Mouse (Mus musculus) heart, postnatal 0 days (tissue): Measurements from ENCODE around the gene Klk1b1. TPM values are rescaled to one million over a fixed set of nuclear protein-coding genes. Genes with fewer than 3 reads are reported as not detected.

Experiments used
- ATAC-seq: fragments of 200-750 bp; cut with Nextera tagmentation; 2 replicates; pipeline ENCODE4 v1.8.0; 2017; ENCODE audit warnings: low read depth, moderate number of reproducible peaks, moderate library complexity; ENCODE audit not compliant: insufficient read depth
- DNase-seq: peaks from one replicate; pipeline ENCODE4 v3.0.0-alpha.2; 2016; ENCODE audit warnings: low spot score
- H3K27ac ChIP-seq: fragments of 300-500 bp; sonication (generic); 2 replicates; pipeline ENCODE4 v1.5.1; 2014; ENCODE audit warnings: low read depth, mild to moderate bottlenecking
- H3K27me3 ChIP-seq: fragments of 300-500 bp; sonication (generic); 2 replicates; pipeline ENCODE4 v1.6.1; 2014; ENCODE audit warnings: low read length, mixed read lengths; ENCODE audit not compliant: control insufficient read depth, insufficient read depth
- H3K36me3 ChIP-seq: fragments of 300-500 bp; sonication (generic); replicated peaks from 2 replicates; pipeline ENCODE4 v1.6.1; 2014; ENCODE audit warnings: low read length, mixed read lengths; ENCODE audit not compliant: control insufficient read depth, insufficient read depth
- H3K4me1 ChIP-seq: fragments of 300-500 bp; sonication (generic); 2 replicates; pipeline ENCODE4 v1.6.1; 2014; ENCODE audit warnings: antibody characterized with exemption; ENCODE audit not compliant: control insufficient read depth, insufficient read depth
- H3K4me2 ChIP-seq: fragments of 300-500 bp; sonication (generic); 2 replicates; pipeline ENCODE4 v1.6.1; 2014; ENCODE audit warnings: low read depth, mild to moderate bottlenecking, low read length, moderate library complexity
- H3K4me3 ChIP-seq: fragments of 300-500 bp; sonication (generic); 2 replicates; pipeline ENCODE4 v1.5.1; 2014; ENCODE audit warnings: low read depth, low read length
- H3K9ac ChIP-seq: fragments of 300-500 bp; sonication (generic); replicated peaks from 2 replicates; pipeline ENCODE4 v1.6.1; 2014; ENCODE audit warnings: low read depth, low read length, mixed read lengths
- H3K9me3 ChIP-seq: fragments of 300-500 bp; sonication (generic); replicated peaks from 2 replicates; pipeline ENCODE4 v1.6.1; 2016; ENCODE audit warnings: low read length; ENCODE audit not compliant: control insufficient read depth
- CTCF ChIP-seq: IDR thresholded peaks from 2 replicates; pipeline ENCODE4 v1.5.1; 2016; ENCODE audit warnings: antibody characterized with exemption, control low read depth, low read depth
- EP300 ChIP-seq: IDR thresholded peaks from 2 replicates; pipeline ENCODE4 v1.6.1; 2016; ENCODE audit warnings: antibody characterized with exemption, low read depth
- WGBS: fragments of 180-500 bp; shearing (Covaris S2); extraction: QIAGEN DNeasy Blood & Tissue Kit; methylation state at CpG from one replicate; pipeline ENCODE4 v1.1.7; 2014; 5-methylcytosine and 5-hydroxymethylcytosine counted together
- polyA plus RNA-seq: library from polyadenylated mRNA; unstranded; fragments of >200 nt; fragmentation: Nextera tagmentation; extraction: Ambion mirVana; gene quantifications from 2 replicates; pipeline ENCODE4 v1.2.1, GENCODE M21; 2015
- total RNA-seq: library from RNA; depleted of rRNA; stranded (reverse); fragments of >200 nt; gene quantifications from 2 replicates; pipeline ENCODE4 v1.2.3, GENCODE M21; 2014; ENCODE audit warnings: low replicate concordance; rRNA removed

Gene Klk1b1
- total RNA-seq (not detected in 2 replicates), polyA plus RNA-seq (not detected in 2 replicates)

DNA sequence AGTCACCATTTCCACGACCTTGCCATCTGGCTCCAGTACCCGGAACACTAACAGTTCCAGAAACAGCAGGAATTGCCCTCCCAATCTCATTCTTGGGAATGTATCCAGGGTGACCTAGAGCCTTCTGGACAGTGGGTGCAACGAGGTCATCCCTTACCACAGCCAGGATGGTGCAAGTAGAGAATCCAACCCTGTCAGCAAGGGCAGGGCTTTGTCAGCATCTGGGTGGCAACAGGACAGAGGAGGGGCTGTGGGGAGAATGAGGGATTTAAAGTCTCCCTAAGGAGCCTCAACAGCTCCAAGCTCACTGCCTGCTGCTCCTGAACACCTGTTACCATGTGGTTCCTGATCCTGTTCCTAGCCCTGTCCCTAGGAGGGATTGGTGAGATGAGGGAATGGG lies at the start of gene Klk1b1:
TSS of gene Klk1b1 (plus strand) at position 301 of the 400 bp plus-strand sequence.
- no peak for ATAC-seq
- no peak within 1 kb of the TSS for H3K27ac ChIP-seq
- no peaks in the 10 kb centered on the region for H3K27me3 ChIP-seq
- no peaks in the 10 kb centered on the region for H3K9me3 ChIP-seq
- no peaks in the 10 kb centered on the region for H3K36me3 ChIP-seq
- DNase-seq, result no peak
- no peak within 1 kb of the TSS for H3K9ac ChIP-seq
- H3K4me1 ChIP-seq, result no peaks in the 10 kb centered on the region
- TF ChIP-seq EP300, result no peak
- no peak for TF ChIP-seq CTCF
- H3K4me2 ChIP-seq, result no peak within 1 kb of the TSS
- 47% methylated on average over 3 of the region's 3 CpGs for WGBS
- no peak within 1 kb of the TSS for H3K4me3 ChIP-seq

DNA sequence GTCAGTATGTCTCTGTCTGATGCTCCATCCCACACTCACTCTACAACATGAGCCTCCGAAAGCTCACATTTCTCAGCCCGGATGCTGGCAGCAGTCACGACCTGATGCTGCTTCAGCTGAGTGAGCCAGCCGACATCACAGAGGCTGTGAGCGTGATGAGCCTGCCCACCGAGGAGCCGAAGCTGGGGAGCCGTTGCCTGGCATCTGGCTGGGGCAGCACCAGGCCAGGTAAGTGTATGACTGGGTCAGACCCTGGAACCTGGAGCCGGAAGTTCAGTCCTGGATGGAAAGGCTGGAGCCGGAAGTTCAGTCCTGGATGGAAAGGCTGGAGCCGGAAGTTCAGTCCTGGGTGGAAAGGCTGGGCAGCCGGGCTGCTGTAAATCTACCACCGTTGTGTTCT lies 48.1 kb upstream of the Klk1b1 start:
- no peak for ATAC-seq
- no peak overlapping the region for H3K27ac ChIP-seq
- WGBS, result 77% methylated on average over 13 of the region's 13 CpGs
- H3K4me2 ChIP-seq, result no peak overlapping the region
- no peaks in the 10 kb centered on the region for H3K36me3 ChIP-seq
- TF ChIP-seq EP300 (no peak), CTCF (no peak)
- no peak overlapping the region for H3K4me3 ChIP-seq
- no peaks in the 10 kb centered on the region for H3K4me1 ChIP-seq
- H3K27me3 ChIP-seq, result no peaks in the 10 kb centered on the region
- H3K9ac ChIP-seq, result no peak overlapping the region
- DNase-seq, result no peak
- H3K9me3 ChIP-seq, result no peaks in the 10 kb centered on the region

DNA sequence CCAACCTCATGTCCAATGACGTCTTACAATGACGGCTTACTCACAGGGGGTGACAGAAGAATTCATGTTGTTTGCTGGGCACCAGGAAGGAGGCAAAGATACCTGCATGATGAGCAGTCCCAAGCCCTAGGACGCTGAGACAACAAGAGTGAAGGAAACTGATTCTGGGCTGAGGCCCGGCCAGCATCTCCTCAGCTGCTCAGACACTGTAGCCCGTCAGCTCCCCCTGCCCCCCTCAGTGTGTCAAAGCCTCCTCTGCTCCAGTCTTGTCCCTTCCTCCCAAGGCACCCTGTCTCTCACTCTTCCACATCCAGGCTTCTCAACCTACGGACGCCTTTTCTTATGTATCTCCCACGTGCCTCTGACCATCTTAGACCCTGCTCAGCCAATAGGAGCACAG lies 47.7 kb upstream of the Klk1b1 start:
- no peak overlapping the region for H3K9ac ChIP-seq
- H3K4me2 ChIP-seq, result no peak overlapping the region
- no peak for ATAC-seq
- no peak for TF ChIP-seq CTCF
- TF ChIP-seq EP300, result no peak
- no peak overlapping the region for H3K4me3 ChIP-seq
- 63% methylated on average over 8 of the region's 8 CpGs for WGBS
- no peaks in the 10 kb centered on the region for H3K4me1 ChIP-seq
- no peak overlapping the region for H3K27ac ChIP-seq
- H3K9me3 ChIP-seq, result no peaks in the 10 kb centered on the region
- no peaks in the 10 kb centered on the region for H3K36me3 ChIP-seq
- H3K27me3 ChIP-seq, result no peaks in the 10 kb centered on the region
- no peak for DNase-seq

GRCm38 (mm10) chr7:43919559-43920451 lies 46.7 kb upstream of the Klk1b1 start:
- no peak overlapping the region for H3K9ac ChIP-seq
- no peaks in the 10 kb centered on the region for H3K4me1 ChIP-seq
- no peaks in the 10 kb centered on the region for H3K27me3 ChIP-seq
- no peak overlapping the region for H3K27ac ChIP-seq
- no peaks in the 10 kb centered on the region for H3K36me3 ChIP-seq
- DNase-seq (peak; percentile 28), ATAC-seq (peak; percentile 77; the same call in 1 of the 2 replicates)
- H3K4me3 ChIP-seq, result no peak overlapping the region
- no peaks in the 10 kb centered on the region for H3K9me3 ChIP-seq
- H3K4me2 ChIP-seq, result no peak overlapping the region
- 23% methylated on average over 14 of the region's 14 CpGs for WGBS
- no peak for TF ChIP-seq EP300
- TF ChIP-seq CTCF, result peak; percentile 80

DNA sequence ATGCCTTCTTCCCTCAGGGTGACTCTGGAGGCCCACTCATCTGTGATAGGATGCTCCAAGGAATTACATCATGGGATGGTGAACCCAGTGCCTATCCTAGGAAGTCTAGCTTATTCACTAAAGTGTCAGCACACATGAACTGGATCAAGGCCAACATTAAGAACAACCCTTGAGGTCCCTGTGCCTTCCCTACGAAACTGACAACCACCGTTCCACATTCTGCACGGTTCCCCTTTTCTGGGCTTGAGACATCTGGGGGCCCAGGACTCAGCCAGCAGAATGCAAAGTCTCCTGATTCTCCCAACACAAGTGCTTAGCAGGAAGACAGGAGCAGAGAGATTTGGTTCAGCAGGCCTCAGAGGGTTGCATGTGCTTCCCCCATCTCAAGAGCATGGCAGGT lies 46.0 kb upstream of the Klk1b1 start:
- Histone ChIP-seq H3K4me1 (no peaks in the 10 kb centered on the region), H3K36me3 (no peaks in the 10 kb centered on the region), H3K9ac (no peak overlapping the region), H3K4me2 (no peak overlapping the region), H3K27me3 (no peaks in the 10 kb centered on the region), H3K4me3 (no peak overlapping the region), H3K9me3 (no peaks in the 10 kb centered on the region), H3K27ac (no peak overlapping the region)
- DNase-seq (no peak), ATAC-seq (no peak)
- no peak for TF ChIP-seq CTCF
- no peak for TF ChIP-seq EP300
- WGBS, result 82% methylated on average over 3 of the region's 3 CpGs
